Mouse (Mus musculus): ENCODE results near the gene Mrpl33. TPM values are rescaled to one million over a fixed set of nuclear protein-coding genes. Genes with fewer than 3 reads are reported as not detected.

Gene Mrpl33
- total and polyA plus RNA-seq, 2 experiments, result 11.5 to 65.1 TPM

- H3K9ac ChIP-seq (ENCODE audit: low read depth, low read length), result no peak overlapping the region
- WGBS, result 91% methylated on average over 4 of the region's 4 CpGs
- peaks cover 4% of the 10 kb centered on the region; the same call in 1 of the 2 replicates for H3K36me3 ChIP-seq (ENCODE audit: control insufficient read depth, insufficient read depth, low read length)
- no peaks in the 10 kb centered on the region for H3K79me2 ChIP-seq (ENCODE audit: control insufficient read depth, insufficient read depth, low read length)
- TF ChIP-seq CTCF (IDR thresholded peaks at IDR 0.05; ENCODE audit: low read depth, low read length), result no peak
- TF ChIP-seq POLR2A (IDR thresholded peaks at IDR 0.05; ENCODE audit: extremely low read depth, insufficient read depth, low read length), result no peak
- no peaks in the 10 kb centered on the region for H3K4me1 ChIP-seq (ENCODE audit: control insufficient read depth, insufficient read depth, low read length)
- no peaks in the 10 kb centered on the region for H3K27me3 ChIP-seq (ENCODE audit: control insufficient read depth, insufficient read depth, low read length)
- no peak overlapping the region for H3K27ac ChIP-seq (replicated peaks; ENCODE audit: insufficient read depth, low read depth, low read length)
- no peak overlapping the region for H3K4me3 ChIP-seq (ENCODE audit: insufficient read depth, low read depth, low read length)
- DNase-seq (ENCODE audit: extremely low read depth, low read depth, low spot score), result no peak
Measured at GRCm38 (mm10) chr5:31634161-31634560, 37.4 kb downstream of the Mrpl33 start.

GRCm38 (mm10) chr5:31634679-31635078, 37.9 kb downstream of the Mrpl33 start:
- no peak for DNase-seq (ENCODE audit: extremely low read depth, low read depth, low spot score)
- TF ChIP-seq CTCF (IDR thresholded peaks at IDR 0.05; ENCODE audit: low read depth, low read length) (no peak), POLR2A (IDR thresholded peaks at IDR 0.05; ENCODE audit: extremely low read depth, insufficient read depth, low read length) (no peak)
- WGBS, result 85% methylated on average over 5 of the region's 5 CpGs

GRCm38 (mm10) chr5:31636636-31637253, 40.0 kb downstream of the Mrpl33 start:
- TF ChIP-seq CTCF (IDR thresholded peaks at IDR 0.05; ENCODE audit: low read depth, low read length), result no peak
- TF ChIP-seq POLR2A (IDR thresholded peaks at IDR 0.05; ENCODE audit: extremely low read depth, insufficient read depth, low read length), result no peak
- WGBS, result 82% methylated on average over 9 of the region's 9 CpGs
- Histone ChIP-seq H3K36me3 (ENCODE audit: control insufficient read depth, insufficient read depth, low read length) (peaks cover 8% of the 10 kb centered on the region; the same call in 1 of the 2 replicates), H3K27ac (replicated peaks; ENCODE audit: insufficient read depth, low read depth, low read length) (no peak overlapping the region), H3K27me3 (ENCODE audit: control insufficient read depth, insufficient read depth, low read length) (no peaks in the 10 kb centered on the region), H3K9ac (ENCODE audit: low read depth, low read length) (no peak overlapping the region), H3K4me3 (ENCODE audit: insufficient read depth, low read depth, low read length) (no peak overlapping the region), H3K79me2 (ENCODE audit: control insufficient read depth, insufficient read depth, low read length) (no peaks in the 10 kb centered on the region), H3K4me1 (ENCODE audit: control insufficient read depth, insufficient read depth, low read length) (no peaks in the 10 kb centered on the region)
- no peak for DNase-seq (ENCODE audit: extremely low read depth, low read depth, low spot score)

More at GRCm38 (mm10) chr5:31634679-31635078, 37.9 kb downstream of the Mrpl33 start:
- no peak overlapping the region for H3K27ac ChIP-seq (replicated peaks; ENCODE audit: insufficient read depth, low read depth, low read length)
- no peaks in the 10 kb centered on the region for H3K79me2 ChIP-seq (ENCODE audit: control insufficient read depth, insufficient read depth, low read length)
- no peak overlapping the region for H3K9ac ChIP-seq (ENCODE audit: low read depth, low read length)
- no peaks in the 10 kb centered on the region for H3K27me3 ChIP-seq (ENCODE audit: control insufficient read depth, insufficient read depth, low read length)
- H3K36me3 ChIP-seq (ENCODE audit: control insufficient read depth, insufficient read depth, low read length), result peaks cover 6% of the 10 kb centered on the region; the same call in 1 of the 2 replicates
- H3K4me3 ChIP-seq (ENCODE audit: insufficient read depth, low read depth, low read length), result no peak overlapping the region
- H3K4me1 ChIP-seq (ENCODE audit: control insufficient read depth, insufficient read depth, low read length), result no peaks in the 10 kb centered on the region

- H3K27me3 ChIP-seq (ENCODE audit: control insufficient read depth, insufficient read depth, low read length), result no peaks in the 10 kb centered on the region
- peaks cover 8% of the 10 kb centered on the region; the same call in 1 of the 2 replicates for H3K36me3 ChIP-seq (ENCODE audit: control insufficient read depth, insufficient read depth, low read length)
- H3K4me3 ChIP-seq (ENCODE audit: insufficient read depth, low read depth, low read length), result no peak overlapping the region
- 89% methylated on average over 2 of the region's 2 CpGs for WGBS
- no peak overlapping the region for H3K9ac ChIP-seq (ENCODE audit: low read depth, low read length)
- TF ChIP-seq POLR2A (IDR thresholded peaks at IDR 0.05; ENCODE audit: extremely low read depth, insufficient read depth, low read length), result no peak
- no peak for TF ChIP-seq CTCF (IDR thresholded peaks at IDR 0.05; ENCODE audit: low read depth, low read length)
- no peak for DNase-seq (ENCODE audit: extremely low read depth, low read depth, low spot score)
- no peaks in the 10 kb centered on the region for H3K4me1 ChIP-seq (ENCODE audit: control insufficient read depth, insufficient read depth, low read length)
- H3K79me2 ChIP-seq (ENCODE audit: control insufficient read depth, insufficient read depth, low read length), result no peaks in the 10 kb centered on the region
- H3K27ac ChIP-seq (replicated peaks; ENCODE audit: insufficient read depth, low read depth, low read length), result no peak overlapping the region
Measured at GRCm38 (mm10) chr5:31640542-31640941, 43.8 kb downstream of the Mrpl33 start.

GRCm38 (mm10) chr5:31642300-31642699, 45.6 kb downstream of the Mrpl33 start:
- no peak overlapping the region for H3K9ac ChIP-seq (ENCODE audit: low read depth, low read length)
- WGBS, result 97% methylated on average over 3 of the region's 3 CpGs
- no peak overlapping the region for H3K27ac ChIP-seq (replicated peaks; ENCODE audit: insufficient read depth, low read depth, low read length)
- DNase-seq (ENCODE audit: extremely low read depth, low read depth, low spot score), result no peak
- no peaks in the 10 kb centered on the region for H3K27me3 ChIP-seq (ENCODE audit: control insufficient read depth, insufficient read depth, low read length)
- no peaks in the 10 kb centered on the region for H3K4me1 ChIP-seq (ENCODE audit: control insufficient read depth, insufficient read depth, low read length)
- no peak for TF ChIP-seq POLR2A (IDR thresholded peaks at IDR 0.05; ENCODE audit: extremely low read depth, insufficient read depth, low read length)
- no peak for TF ChIP-seq CTCF (IDR thresholded peaks at IDR 0.05; ENCODE audit: low read depth, low read length)
- H3K36me3 ChIP-seq (ENCODE audit: control insufficient read depth, insufficient read depth, low read length), result peaks cover 11% of the 10 kb centered on the region; the same call in 1 of the 2 replicates
- no peak overlapping the region for H3K4me3 ChIP-seq (ENCODE audit: insufficient read depth, low read depth, low read length)
- no peaks in the 10 kb centered on the region for H3K79me2 ChIP-seq (ENCODE audit: control insufficient read depth, insufficient read depth, low read length)

- Histone ChIP-seq H3K36me3 (ENCODE audit: control insufficient read depth, insufficient read depth, low read length) (peaks cover 16% of the 10 kb centered on the region; the same call in 1 of the 2 replicates), H3K27ac (replicated peaks; ENCODE audit: insufficient read depth, low read depth, low read length) (no peak overlapping the region), H3K79me2 (ENCODE audit: control insufficient read depth, insufficient read depth, low read length) (no peaks in the 10 kb centered on the region), H3K9ac (ENCODE audit: low read depth, low read length) (no peak overlapping the region), H3K27me3 (ENCODE audit: control insufficient read depth, insufficient read depth, low read length) (no peaks in the 10 kb centered on the region), H3K4me1 (ENCODE audit: control insufficient read depth, insufficient read depth, low read length) (no peaks in the 10 kb centered on the region), H3K4me3 (ENCODE audit: insufficient read depth, low read depth, low read length) (no peak overlapping the region)
- DNase-seq (ENCODE audit: extremely low read depth, low read depth, low spot score), result no peak
- WGBS, result 85% methylated on average over 4 of the region's 4 CpGs
- TF ChIP-seq POLR2A (IDR thresholded peaks at IDR 0.05; ENCODE audit: extremely low read depth, insufficient read depth, low read length), result no peak
- TF ChIP-seq CTCF (IDR thresholded peaks at IDR 0.05; ENCODE audit: low read depth, low read length), result no peak
Measured at GRCm38 (mm10) chr5:31644272-31644671, 47.5 kb downstream of the Mrpl33 start.

All from liver, adult 2 months (tissue).